Mouse (Mus musculus) cerebellum, adult 2 months (tissue): ENCODE results near the gene Hist1h2bf.

Experiments
- CTCF ChIP-seq: fragments of 200-500 bp; IDR thresholded peaks from 2 replicates; pipeline ENCODE4 v1.5.1; 2011; ENCODE audit warnings: low read depth, mild to moderate bottlenecking, control low read depth, low read length, moderate library complexity, borderline replicate concordance; ENCODE audit not compliant: insufficient read depth
- POLR2A ChIP-seq: fragments of 200-500 bp; IDR thresholded peaks from 2 replicates; pipeline ENCODE4 v1.6.1; 2011; ENCODE audit warnings: low read length, control low read depth, borderline replicate concordance; ENCODE audit not compliant: insufficient read depth

DNA sequence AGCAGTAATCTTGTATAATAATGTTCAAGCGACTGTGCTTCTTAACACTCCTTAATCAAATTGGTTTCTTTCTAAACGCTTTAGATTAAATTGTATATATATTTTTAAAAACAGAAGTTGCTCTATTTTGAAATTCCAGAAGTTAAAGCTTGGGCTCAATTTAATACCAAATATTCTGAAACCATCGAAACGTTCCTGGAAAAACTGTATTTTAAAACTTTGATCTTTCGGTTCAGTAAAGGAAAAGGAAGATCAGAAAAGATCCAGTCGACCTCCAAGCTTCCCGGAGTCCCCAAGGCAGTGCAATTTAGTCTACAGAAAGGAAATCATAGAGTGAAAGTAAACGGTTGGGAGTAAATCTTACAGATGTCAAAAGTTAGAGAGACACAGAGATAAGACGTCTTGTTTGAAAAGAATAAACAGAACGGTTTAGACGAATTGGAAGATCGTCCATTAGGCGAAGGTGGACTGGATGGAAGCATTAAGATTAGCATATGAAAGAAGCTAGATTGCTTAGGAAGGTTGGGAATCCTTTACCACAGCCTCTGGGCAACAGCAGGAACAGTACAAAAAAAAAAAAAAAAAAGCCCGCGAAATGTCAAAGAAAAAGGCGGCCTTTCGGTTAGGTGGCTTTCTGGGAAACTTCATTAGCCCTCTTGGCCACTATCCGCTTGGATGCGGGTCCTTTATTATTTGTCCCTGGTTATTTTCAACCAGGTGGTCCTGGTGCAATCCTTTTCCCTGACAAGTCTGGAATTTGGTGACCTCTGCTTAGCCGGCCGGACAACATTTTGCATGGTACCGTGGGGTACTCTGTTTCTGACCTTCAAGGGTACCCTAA, 12.3 kb upstream of the Hist1h2bf start:
- TF ChIP-seq CTCF: no peak
- no peak for TF ChIP-seq POLR2A
